Mouse (Mus musculus): Measurements from ENCODE around the gene Padi6. TPM values are rescaled to one million over a fixed set of nuclear protein-coding genes. Genes with fewer than 3 reads are reported as not detected.

Gene Padi6
- total RNA-seq, 2 experiments from 2014 or later: not detected

- DNase-seq (ENCODE audit: extremely low spot score in 1 of 2, low spot score in 1 of 2): no peak
Observed at GRCm38 (mm10) chr4:140688826-140689425, 53.5 kb downstream of the Padi6 start.

- DNase-seq (ENCODE audit: extremely low spot score in 1 of 2, low spot score in 1 of 2): no peak
Observed at GRCm38 (mm10) chr4:140688044-140688825, 54.2 kb downstream of the Padi6 start.

- no peak for DNase-seq (ENCODE audit: extremely low spot score in 1 of 2, low spot score in 1 of 2)
Observed at GRCm38 (mm10) chr4:140684881-140685303, 57.6 kb downstream of the Padi6 start.

GRCm38 (mm10) chr4:140684141-140684871 lies 58.1 kb downstream of the Padi6 start:
- no peak for DNase-seq (ENCODE audit: extremely low spot score in 1 of 2, low spot score in 1 of 2)

- DNase-seq (ENCODE audit: extremely low spot score in 1 of 2, low spot score in 1 of 2): no peak
Observed at GRCm38 (mm10) chr4:140683608-140684007, 58.8 kb downstream of the Padi6 start.

- DNase-seq (ENCODE audit: extremely low spot score in 1 of 2, low spot score in 1 of 2): no peak
Observed at GRCm38 (mm10) chr4:140680731-140681397, 61.6 kb downstream of the Padi6 start.

GRCm38 (mm10) chr4:140679723-140680380 lies 62.6 kb downstream of the Padi6 start:
- peak; percentile 69 to 85 for DNase-seq (ENCODE audit: extremely low spot score in 1 of 2, low spot score in 1 of 2)

- peak in 1 of 2 experiments; percentile 50 for DNase-seq (ENCODE audit: extremely low spot score in 1 of 2, low spot score in 1 of 2)
Observed at GRCm38 (mm10) chr4:140679038-140679437, 63.4 kb downstream of the Padi6 start.

Small RNA genes within 50 kb of the gene (microRNA-seq; reads per million reads assigned to microRNA genes)
- 0 reads per million in 2 experiments for gene Gm23045
- gene Gm25951: 0 reads per million in 2 experiments

Other genes starting within 250 kb of the Padi6 start
- gene Arhgef10l, start 76.6 kb downstream of the Padi6 start, total RNA-seq (2021): 10 to 100 TPM; 43.4 to 46.6 TPM
- gene Rcc2, start 42.1 kb downstream of the Padi6 start, total RNA-seq (2021): 10 to 100 TPM; 87.9 to 88.8 TPM
- gene Padi4, start 31.6 kb upstream of the Padi6 start, total RNA-seq (2021): not detected
- not detected for gene Padi3, start 68.0 kb upstream of the Padi6 start, total RNA-seq (2021)
- gene Padi1, start 103.1 kb upstream of the Padi6 start, total RNA-seq (2021): not detected
- gene Padi2, start 163.7 kb upstream of the Padi6 start, total RNA-seq (2021): 10 to 100 TPM; 21.2 to 22.2 TPM
- 100 to 1,000 TPM; 182 to 190 TPM for gene Sdhb, start 218.6 kb upstream of the Padi6 start, total RNA-seq (2021)
- gene Atp13a2, start 244.2 kb upstream of the Padi6 start, total RNA-seq (2021): 100 to 1,000 TPM; 168 to 172 TPM

All from layer of hippocampus, postnatal 25 days (tissue).